Mouse (Mus musculus) telencephalon, adult 2 months (tissue): ENCODE data around the gene Prr18.
"Not testable (repeated sequence)": the region's sequence is repeated elsewhere in the genome, so short reads cannot be mapped to it uniquely, and the experiment has no call there.

Source experiments
- DNase-seq: peaks from one replicate; pipeline ENCODE4 v3.0.0-alpha.2; 2011; ENCODE audit warnings: low read depth, low spot score

Prr18 gene

DNA sequence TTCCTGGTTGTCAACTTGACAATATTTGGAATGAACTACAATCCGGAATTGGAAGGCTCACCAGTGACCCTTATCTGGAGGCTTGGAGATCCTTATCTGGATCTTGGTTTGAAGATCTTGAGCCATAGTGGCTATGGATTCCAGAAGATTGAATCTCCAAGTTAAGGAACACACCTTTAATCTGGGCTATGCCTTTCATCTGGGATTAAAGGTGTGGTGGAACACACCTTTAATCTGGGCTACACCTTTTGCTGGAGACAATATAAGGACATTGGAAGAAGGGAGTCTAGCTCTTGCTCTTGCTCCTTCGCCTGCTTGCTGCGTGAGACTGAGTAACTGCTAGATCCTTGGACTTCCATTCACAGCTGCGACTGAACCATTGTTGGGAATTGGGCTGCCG, at the start of gene Prr18:
Gene Prr18, plus strand, starts transcription at position 301 of the 400 bp plus-strand sequence.
- not testable (repeated sequence) for DNase-seq

DNA sequence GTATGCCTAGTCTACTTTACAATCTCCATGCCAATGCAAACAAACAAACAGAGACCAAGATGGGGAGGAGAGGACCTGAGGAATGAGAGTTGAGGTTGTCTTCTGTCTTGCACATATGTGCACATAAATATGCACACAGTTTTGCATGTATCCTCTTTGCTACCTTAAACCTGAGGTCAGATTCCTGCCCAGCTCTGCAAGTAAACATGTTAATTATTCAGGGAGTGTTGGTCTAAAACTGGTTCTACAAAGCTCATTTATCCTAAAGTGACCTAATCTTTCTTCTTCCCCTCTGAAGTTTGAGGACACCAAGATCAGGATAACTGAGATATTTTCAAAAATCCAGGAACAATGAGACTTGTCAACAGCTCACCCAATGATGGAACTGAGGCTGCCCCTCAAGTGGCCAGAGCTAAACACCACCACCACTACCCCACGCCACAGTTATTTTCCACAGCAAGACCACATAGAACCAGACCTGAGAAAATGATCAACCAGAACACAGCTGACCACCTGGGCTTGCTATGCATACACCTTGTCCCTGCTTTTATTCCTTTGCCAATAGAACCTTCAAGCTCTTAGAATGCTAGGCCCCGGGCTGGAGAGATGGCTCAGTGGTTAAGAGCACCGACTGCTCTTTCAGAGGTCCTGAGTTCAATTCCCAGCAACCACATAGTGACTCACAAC, 47.1 kb upstream of the Prr18 start:
- no peak for DNase-seq

DNA sequence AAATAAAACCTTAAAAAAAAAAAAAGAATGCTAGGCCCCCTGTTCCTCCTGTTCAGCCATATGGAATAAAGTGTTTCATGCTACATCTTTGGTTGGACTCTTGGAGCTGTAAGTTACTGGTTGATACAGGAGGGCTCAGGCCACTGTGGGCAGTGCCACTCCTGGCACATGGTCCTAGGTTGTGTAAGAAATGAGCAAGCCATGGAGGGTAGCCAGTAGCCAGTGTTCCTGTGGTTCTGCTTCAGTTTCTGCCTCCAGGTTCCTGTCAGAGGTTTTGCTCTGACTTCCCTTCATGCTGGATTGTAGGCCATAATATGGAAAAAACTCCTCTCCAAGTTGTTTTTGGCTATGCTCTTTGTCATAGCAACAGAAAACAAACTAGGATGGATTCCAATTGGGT, 46.5 kb upstream of the Prr18 start:
- no peak for DNase-seq

DNA sequence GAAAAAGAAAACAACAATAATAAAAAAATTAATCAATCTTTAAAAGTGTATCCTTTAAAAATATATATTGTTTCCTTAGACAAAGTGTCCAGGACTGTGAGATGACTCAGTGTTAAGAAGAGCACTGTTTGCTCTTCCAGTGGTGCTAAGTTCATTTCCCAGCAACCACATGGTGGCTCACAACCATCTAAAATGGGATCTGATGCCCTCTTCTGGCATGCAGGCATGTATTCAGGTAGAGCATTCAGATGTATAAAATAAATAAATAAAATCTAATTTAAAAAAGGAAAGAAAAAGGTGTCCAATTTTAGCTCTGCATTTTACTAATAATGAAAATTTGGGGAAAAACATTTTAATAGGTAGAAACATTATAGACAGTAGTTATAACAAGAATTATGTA, 41.4 kb upstream of the Prr18 start:
- DNase-seq: no peak

DNA sequence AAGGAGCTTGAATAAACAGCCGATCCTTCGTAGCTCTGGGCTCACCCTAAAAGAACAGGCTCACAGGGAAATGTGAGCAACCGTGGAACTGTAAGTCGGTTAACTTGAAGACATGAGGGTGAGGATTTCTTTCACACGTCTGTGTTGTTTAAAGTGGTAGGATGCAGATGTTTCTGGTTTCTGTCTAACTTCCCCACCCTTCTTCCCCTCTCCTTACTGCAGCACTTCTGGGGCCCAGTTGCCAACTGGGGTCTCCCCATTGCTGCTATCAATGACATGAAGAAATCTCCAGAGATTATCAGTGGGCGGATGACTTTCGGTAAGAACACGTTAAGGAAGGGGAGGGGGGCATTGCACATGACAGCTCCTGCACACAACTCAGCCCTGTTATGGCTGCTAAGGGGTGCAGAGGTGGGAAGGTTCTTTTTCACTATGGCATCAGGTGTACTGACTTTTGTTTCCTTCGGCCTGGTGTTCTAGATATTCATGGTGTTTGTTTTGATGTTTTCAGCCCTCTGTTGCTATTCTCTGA, 40.9 kb upstream of the Prr18 start:
- no peak for DNase-seq

DNA sequence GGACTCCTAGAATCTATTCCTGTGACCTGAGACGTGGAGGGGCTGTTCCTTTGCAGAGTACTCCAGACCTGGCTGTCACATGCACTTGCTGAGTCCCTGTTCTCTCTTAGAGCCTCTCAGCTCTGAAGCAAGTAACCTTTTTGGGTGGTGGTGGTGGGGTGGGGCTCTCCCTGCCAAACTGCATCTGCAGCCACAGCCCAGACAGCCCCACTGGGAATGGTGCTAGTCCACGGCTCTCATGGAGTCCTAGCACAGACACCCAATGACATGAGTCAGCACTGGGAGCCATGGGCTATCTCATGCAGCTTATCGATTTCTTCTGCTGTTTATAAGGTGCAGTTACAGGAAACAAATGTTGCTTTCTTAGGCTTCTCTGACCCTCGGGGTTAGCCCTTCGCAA, 39.5 kb upstream of the Prr18 start:
- DNase-seq: no peak

DNA sequence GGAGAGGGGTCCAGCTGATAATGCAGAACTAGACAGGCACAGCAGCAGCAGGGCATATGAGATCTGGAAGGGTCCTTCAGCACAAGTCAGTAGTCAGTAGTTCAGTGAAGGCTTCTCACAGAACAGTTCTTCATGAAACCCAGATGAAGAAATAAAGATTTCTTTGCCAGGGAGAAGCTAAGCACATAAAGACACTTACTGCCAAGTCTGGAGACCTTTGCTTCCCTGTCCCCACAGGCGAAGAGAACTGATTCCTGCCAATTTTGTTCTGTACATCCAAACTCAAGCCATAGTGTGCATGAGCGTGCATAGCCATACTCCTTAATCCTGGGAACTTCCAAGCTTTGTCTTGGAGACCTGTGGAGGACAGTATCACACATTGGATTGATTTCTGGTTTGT, 39.0 kb upstream of the Prr18 start:
- DNase-seq: no peak

DNA sequence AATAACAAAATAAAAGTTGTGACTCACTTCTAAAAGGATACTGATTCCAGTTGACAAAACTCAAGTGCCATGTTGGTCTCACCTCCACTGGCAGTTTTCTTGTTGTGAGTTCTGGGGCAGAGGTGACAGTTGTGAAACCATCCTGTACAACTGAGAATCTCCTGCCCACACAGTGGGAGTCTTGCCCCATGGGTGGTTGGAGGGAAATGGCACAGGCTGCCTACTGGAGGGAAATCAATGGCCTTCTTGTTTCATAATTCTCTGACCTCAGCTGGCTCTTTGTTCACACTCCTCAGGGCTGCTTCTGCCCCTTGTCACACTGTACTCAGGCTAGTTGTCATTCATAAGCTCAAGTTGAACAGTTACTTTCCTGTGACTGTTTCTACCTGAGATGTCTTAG, 37.7 kb upstream of the Prr18 start:
- DNase-seq: no peak

DNA sequence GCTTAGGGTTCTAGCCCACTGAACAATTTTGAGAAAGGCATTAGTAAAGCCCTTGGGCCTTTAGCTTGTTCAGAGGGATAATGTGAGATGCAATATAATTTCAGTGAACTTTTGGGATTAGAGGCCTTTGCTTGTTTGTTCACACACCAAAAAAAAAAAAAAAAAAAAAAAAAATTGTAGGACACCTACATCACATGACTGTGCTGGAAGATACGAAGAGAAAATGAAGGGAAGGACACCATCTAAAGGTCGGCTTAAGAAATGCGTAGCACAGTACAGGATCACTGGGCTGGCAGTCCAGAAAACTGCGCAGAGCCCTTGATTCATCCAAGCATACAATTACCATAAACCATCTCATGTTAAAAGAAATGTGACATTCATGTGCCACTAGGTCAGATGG, 35.7 kb upstream of the Prr18 start:
- no peak for DNase-seq

DNA sequence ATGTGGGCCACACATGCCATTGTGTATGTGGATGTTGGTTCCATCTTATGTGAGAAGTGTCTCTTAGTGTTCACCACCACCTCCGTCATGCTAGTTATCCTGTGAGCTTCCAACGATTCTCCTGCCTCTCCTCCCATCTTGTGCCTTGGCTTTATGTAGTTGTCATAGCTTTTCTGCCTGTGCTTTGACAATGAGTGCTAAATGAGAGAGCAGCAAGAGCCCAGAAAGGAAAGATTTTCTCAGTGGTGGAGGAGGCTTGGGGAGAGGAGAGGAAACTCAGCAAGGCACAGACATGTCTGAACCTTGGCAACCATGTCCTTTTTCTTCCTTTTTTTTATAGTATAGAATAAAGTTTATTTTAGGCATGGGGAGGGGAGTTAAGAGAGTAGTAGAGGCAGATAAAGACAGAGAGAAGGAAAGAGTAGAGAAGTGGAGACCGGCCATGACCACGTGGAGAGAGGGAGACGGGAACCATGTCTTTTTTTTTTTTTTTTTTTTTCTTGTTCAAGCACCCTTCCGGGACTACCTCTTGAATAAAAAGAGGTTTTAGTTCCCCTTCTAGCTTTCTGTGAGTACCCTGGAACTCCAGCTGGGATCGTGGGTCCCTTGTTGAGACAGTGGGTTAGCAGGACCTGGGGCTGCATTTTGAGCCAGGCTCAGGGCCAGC, 34.4 kb upstream of the Prr18 start:
- no peak for DNase-seq

DNA sequence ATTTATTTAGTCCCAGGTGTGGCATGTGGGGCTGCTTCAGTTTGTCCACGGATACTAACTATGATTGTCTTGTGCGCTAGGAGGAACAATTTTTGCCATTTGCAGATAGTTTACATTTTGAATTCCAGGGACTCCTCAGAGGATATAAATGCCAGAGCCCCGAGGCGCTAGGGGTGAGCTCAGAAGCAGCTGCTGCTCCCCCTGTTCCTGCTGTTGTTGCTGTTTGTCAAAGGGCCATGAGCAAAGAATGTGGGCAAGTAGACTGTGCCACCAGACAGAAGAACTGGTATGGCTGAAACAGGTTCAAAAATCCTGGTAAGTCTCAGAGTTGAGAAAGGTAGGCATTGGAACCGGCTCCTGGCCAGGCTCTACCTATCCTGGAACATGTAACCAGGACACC, 33.6 kb upstream of the Prr18 start:
- no peak for DNase-seq

DNA sequence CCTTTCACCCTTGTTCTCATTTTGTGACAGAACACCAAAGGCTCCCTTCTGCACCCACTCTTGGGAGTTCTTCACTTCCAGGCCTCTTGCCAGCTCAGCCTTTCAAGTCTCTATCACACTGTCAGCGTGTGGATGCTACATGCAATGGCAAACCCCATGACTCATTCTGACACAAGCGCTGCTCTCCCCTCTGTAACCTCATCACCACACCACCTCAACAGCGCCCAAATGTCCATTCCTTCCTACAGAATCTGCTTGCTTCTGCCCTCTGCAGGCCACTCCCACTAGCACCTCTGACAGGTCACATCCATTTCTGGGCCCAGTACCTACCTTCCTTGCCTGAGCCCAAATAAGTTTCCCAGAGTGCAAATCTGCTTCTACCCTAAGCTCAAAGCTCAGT, 31.5 kb upstream of the Prr18 start:
- no peak for DNase-seq

DNA sequence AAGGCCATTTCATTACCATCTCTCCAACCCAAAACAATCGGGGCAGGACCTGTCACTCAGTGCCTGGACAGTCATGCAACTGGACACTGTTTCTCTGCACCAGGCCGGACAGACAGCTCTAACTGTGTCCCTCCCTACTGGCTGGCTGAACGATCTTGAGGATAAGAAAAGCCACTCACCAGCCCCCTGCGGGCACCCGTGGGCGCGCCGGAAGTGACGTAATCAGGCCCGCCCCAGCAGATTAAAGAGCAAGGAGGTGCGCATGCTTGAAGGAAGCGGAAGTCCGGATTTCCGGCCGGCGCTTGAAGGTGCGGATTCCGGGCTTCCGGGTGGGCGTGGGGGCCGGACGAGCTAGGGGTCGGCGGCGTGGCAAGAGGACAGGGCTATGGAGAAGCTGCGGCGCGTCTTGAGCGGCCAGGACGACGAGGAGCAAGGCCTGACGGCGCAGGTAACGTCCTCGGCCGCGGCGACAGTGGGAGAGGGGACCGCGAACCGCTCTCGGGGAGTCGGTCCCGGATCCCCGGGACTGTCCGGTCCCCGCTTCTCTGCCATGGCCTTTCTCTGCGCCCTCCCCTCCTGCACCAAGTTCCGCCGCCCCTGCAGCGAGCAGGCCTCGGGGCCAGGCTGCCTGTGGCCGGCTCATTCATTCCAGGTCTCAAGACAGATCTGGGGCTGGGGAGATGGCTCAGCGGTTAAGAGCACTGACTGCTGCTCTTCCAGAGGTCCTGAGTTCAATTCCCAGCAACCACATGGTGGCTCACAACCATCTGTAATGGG, 26.2 kb upstream of the Prr18 start, which contains the start of gene Sft2d1:
Gene Sft2d1, plus strand, starts transcription at position 265 of the 777 bp plus-strand sequence.
- DNase-seq: peak; percentile 94

DNA sequence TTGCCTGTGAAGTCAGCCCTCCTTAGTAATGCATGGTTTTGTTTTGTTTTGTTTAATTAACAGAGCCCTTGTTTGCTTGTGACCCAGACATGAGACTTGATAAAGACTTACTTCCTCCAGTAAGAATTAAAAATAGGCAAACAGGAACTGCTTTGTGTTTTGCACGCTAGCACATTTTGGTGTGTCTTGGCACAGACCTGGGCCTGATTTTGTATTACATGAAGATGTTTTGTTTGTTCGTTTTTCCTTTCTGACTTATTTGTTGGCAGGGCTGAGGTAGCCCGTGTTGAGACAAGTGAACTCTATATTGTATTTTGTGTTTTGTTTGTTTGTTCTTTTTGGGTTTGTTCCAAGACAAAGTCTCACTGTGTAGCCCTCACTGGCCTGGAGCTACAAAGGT, 25.5 kb upstream of the Prr18 start:
- DNase-seq: no peak

DNA sequence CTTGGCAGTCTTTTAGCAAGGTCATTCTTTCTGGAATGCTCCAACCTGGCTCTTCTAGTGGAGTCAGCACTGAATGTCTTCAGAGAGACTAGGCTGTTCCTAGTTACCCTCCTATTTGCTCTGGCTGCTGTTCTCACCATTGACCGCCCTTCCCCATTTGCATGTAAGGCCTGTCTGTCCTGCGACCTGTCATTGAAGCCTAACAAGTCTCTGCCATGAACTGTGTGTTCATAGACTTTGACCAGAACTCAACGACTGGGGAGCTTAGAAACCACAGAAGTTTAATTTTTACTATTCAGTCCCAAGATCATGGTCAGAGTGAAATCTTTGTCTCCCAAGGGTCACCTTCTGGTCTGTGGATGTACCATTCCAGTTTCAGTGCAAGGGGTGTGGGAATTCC, 23.3 kb upstream of the Prr18 start:
- DNase-seq: no peak

DNA sequence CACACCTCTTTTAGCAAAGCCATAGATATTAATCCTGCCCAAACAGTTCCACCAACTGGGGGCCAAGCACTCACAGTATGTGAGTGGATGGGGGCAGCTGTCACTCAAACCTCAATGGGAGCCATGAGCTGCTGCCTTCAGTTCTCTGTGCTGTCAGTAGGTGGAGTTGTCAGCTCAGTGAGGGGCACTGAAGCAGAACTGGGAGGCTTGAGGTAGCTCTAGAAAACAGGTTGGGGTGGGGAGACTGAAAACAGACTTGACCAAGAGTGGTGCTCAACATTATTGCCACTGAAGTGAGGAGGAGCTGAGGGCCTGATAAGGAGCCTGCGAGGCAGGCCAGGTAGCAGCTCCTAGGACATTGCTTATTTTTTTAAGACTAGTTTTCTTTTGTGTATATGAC, 21.0 kb upstream of the Prr18 start:
- DNase-seq: no peak

DNA sequence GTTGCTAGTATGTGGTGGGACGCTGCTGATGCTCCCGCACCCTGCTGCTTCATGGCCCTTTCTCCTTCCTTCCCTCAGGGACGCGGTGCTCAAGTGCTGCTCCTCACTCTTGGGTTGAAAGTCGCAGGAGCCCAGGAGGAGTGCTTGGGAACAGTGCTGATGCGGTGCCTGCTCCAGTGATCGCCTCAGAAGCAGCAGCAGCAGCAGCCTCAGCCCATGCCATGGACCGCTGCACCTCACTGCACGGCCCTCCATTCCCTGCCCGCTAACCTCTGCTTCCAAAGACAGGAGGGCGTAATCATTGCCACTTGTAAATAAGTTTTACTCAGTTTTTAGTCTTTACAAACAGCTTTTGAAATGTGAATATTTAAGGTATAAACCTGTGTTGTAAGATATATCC, 10.4 kb upstream of the Prr18 start:
- DNase-seq: not testable (repeated sequence)

DNA sequence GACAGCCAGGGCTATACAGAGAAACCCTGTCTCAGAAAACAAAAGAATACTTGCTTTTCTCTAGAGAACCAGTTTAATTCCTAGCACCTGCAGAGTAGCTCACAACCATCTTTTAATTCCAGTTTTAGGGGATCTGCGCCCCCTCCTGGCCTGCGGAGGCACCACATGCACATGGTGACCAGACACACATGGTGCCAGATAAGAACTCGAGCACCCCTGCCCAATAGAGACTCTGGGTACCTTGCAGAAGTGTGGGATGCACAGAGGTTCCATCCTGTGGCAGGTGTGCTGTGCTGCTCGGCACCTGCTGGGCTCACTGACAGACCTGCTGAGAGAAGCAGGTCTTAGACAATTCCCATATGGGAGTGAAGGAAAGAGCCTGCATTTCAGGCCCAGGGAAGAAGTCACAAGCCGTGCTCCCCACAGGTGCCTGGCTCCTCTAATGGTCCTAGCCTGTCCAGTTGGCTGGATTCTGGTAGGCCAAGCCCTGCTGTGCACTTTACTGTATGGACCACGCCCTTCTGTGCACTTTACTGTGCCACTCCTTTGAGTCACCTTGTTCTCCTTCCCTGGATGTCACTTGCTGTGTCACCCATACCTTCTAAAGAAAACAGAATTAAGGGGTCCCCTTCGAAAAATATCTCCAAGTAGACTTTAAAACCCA, 8.6 kb upstream of the Prr18 start:
- DNase-seq: no peak

DNA sequence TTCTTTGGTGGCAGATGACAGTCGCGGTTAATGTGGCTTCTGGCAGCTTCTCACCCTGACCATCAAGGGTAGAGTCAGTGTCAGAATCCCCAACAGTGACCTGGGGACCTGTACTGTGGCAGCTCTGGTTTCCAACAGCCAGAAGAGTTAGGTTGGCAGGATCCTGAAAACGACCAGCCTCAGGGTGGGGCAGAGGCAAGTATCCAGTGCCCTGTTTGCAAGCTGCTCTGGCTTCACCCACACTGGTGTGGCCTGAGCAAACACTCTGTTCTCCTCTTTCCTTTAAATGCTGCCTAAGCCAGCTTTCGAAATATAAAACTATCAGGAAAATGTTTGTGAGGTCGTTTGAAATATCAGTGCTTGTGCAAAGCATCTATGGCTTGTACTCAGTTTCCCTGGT, 6.7 kb upstream of the Prr18 start:
- no peak for DNase-seq

DNA sequence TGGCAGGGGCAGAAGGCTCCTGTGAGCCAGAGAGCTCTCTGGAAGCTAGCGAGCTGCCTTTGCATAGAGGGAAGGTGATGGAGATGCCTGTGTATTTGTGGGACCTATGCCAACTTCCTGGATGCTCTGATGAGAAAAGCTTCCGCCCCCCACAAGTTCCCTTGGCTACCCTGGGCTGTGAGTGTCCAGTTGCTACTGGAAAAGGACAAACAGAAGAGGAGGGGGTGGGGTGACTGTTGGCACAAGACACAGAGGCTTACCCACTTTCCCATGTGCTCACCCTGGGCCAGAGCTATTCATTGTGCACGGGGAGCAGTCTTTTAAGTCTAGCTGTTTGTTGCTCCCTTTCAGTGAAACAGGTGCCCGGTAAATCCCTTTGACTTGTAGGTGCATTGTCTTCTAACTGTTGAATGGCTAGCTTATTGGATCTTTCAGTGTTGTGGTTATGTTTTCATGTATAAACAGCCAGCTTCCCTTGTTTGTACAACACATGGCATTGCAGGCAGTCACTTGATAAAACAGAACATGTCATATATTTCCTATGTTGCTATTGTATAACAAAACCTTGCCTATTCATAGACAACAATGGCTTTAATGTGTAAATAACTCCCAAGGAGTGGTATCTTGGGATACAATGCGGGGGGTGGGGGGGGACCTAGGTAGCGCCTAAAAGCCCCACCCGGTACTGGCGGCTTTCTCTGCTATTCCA, 2.6 kb downstream of the Prr18 start:
- DNase-seq: no peak
